Mouse (Mus musculus) midbrain, embryonic 16.5 days (tissue): ENCODE data around the gene Iqcc. TPM values are rescaled to one million over a fixed set of nuclear protein-coding genes. Genes with fewer than 3 reads are reported as not detected.
A peak's percentile ranks its signal among the peaks of the same experiment; 100 is the strongest.

Experiments used
- ATAC-seq: fragments of 200-750 bp; cut with Nextera tagmentation; 2 replicates; pipeline ENCODE4 v1.8.0; 2017; ENCODE audit warnings: moderate TSS enrichment
- H3K27ac ChIP-seq: fragments of 300-500 bp; sonication (generic); 2 replicates; pipeline ENCODE4 v1.5.1; 2014; ENCODE audit warnings: mild to moderate bottlenecking, low read length, mixed read lengths
- H3K27me3 ChIP-seq: fragments of 300-500 bp; sonication (generic); 2 replicates; pipeline ENCODE4 v1.6.1; 2014; ENCODE audit warnings: low read depth, low read length, mixed read lengths; ENCODE audit not compliant: control insufficient read depth, insufficient read depth
- H3K36me3 ChIP-seq: fragments of 300-500 bp; sonication (generic); 2 replicates; pipeline ENCODE4 v1.6.1; 2014; ENCODE audit warnings: mild to moderate bottlenecking, low read length, moderate library complexity, mixed read lengths; ENCODE audit not compliant: control insufficient read depth, insufficient read depth
- H3K4me1 ChIP-seq: fragments of 300-500 bp; sonication (generic); 2 replicates; pipeline ENCODE4 v1.6.1; 2014; ENCODE audit warnings: mild to moderate bottlenecking, low read length, mixed read lengths; ENCODE audit not compliant: control insufficient read depth, insufficient read depth
- H3K4me2 ChIP-seq: fragments of 300-500 bp; sonication (generic); 2 replicates; pipeline ENCODE4 v1.6.1; 2014; ENCODE audit warnings: mild to moderate bottlenecking, low read length, mixed read lengths
- H3K4me3 ChIP-seq: fragments of 300-500 bp; sonication (generic); 2 replicates; pipeline ENCODE4 v1.5.1; 2014; ENCODE audit warnings: low read depth, mild to moderate bottlenecking, low read length, moderate library complexity, mixed read lengths
- H3K9ac ChIP-seq: fragments of 300-500 bp; sonication (generic); 2 replicates; pipeline ENCODE4 v1.6.1; 2014; ENCODE audit warnings: low read depth, low read length, mixed read lengths
- H3K9me3 ChIP-seq: fragments of 300-500 bp; sonication (generic); replicated peaks from 2 replicates; pipeline ENCODE4 v1.6.1; 2014; ENCODE audit warnings: mild to moderate bottlenecking, low read length, mixed read lengths; ENCODE audit not compliant: control insufficient read depth, poor library complexity, severe bottlenecking
- WGBS: fragments of 180-500 bp; shearing (Covaris S2); extraction: QIAGEN DNeasy Blood & Tissue Kit; methylation state at CpG from one replicate; pipeline ENCODE4 v1.1.7; 2014; 5-methylcytosine and 5-hydroxymethylcytosine counted together
- polyA plus RNA-seq: library from polyadenylated mRNA; unstranded; fragments of >200 nt; fragmentation: Nextera tagmentation; extraction: Ambion mirVana; gene quantifications from 2 replicates; pipeline ENCODE4 v1.2.1, GENCODE M21; 2015

Gene Iqcc
- polyA plus RNA-seq, 1 experiment from 2014 or later, result 33.1 TPM

- Histone ChIP-seq H3K4me1 (peaks cover 38% of the 10 kb centered on the region), H3K36me3 (peaks cover 33% of the 10 kb centered on the region), H3K27me3 (no peaks in the 10 kb centered on the region), H3K27ac (peak overlapping the region; percentile 98), H3K9me3 (no peaks in the 10 kb centered on the region), H3K4me3 (peak overlapping the region; percentile 71), H3K4me2 (peak overlapping the region; percentile 99), H3K9ac (peak overlapping the region; percentile 82)
- peak; percentile 95 for ATAC-seq
- under 1% methylated on average over 18 of the region's 18 CpGs for WGBS
These were observed 5.6 kb upstream of the Iqcc start for GRCm38 (mm10) chr4:129624281-129625028.

DNA sequence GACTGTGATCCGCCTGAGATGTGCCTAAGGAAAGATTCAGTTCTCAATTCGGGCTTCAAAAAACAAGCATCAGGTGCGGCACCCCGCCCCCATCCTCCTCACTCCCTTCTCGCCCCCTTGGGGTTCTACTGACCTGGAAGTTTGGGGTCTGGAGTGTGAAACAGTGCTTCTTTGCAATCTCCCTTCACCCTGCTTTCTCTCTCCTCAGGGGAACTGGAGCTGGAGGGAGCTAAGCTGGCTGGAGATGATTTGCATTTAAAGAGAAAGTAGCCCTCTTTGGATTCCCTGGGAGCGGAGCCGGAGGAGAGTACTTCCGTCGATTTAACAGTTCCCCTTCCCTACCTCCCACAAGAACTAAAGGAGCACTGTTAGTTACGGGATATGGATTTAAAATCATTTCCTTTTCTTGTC lies 4.8 kb upstream of the Iqcc start, which contains the start of gene Ccdc28b:
Gene Ccdc28b (minus strand): TSS at position 267 of the 411 bp plus-strand sequence.
- peaks cover 38% of the 10 kb centered on the region for H3K4me1 ChIP-seq
- H3K36me3 ChIP-seq, result peaks cover 25% of the 10 kb centered on the region
- H3K4me3 ChIP-seq, result peak within 1 kb of the TSS; percentile 71
- 0% methylated on average over 10 of the region's 10 CpGs for WGBS
- peak within 1 kb of the TSS; percentile 98 for H3K27ac ChIP-seq
- H3K4me2 ChIP-seq, result peak within 1 kb of the TSS; percentile 99
- ATAC-seq, result peak; percentile 47
- peak within 1 kb of the TSS; percentile 82 for H3K9ac ChIP-seq
- no peaks in the 10 kb centered on the region for H3K27me3 ChIP-seq
- no peaks in the 10 kb centered on the region for H3K9me3 ChIP-seq

DNA sequence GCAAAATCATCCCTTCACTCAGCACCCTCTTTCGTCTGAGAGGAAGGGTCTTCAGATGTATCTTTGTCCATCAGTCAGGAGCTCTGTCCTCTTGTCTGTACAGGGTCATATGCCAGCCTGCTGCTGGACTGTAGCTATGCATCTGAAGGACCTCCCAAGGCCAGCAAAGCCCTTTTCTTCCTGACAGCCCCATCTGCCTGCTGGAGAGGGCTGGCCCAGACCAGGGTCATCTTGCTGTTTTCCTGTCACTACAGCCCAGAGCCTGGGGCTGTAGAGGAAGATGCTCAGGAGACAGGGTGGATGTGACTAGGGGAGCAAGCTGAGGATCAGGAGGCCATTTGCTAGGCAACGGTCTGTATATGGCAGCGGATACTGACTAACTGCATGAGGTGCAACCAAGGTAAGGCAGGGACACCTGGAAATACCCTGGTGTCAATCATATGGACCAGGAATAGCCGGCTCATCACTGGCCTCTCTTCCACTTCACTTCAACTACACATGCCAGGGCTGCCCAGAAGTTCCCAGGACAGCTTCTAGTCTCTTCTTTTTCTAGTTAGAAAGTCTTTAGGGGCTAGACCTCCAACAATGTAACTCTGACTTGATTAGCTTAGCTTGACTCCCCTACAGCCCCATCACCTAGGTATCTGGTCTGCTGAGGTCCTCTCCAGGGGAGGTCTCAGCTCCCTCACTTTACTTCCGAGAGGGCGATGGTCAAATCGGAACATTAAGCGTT lies 4.1 kb upstream of the Iqcc start:
- peaks cover 18% of the 10 kb centered on the region for H3K36me3 ChIP-seq

GRCm38 (mm10) chr4:129622120-129622802 lies 3.4 kb upstream of the Iqcc start:
- peak overlapping the region; percentile 82 for H3K9ac ChIP-seq
- ATAC-seq, result no peak
- H3K4me2 ChIP-seq, result peak overlapping the region; percentile 99
- peaks cover 46% of the 10 kb centered on the region for H3K4me1 ChIP-seq
- peaks cover 12% of the 10 kb centered on the region; the same call in 1 of the 2 replicates for H3K36me3 ChIP-seq
- 73% methylated on average over 11 of the region's 11 CpGs for WGBS
- H3K27me3 ChIP-seq, result no peaks in the 10 kb centered on the region
- H3K4me3 ChIP-seq, result peak overlapping the region; percentile 71
- no peaks in the 10 kb centered on the region for H3K9me3 ChIP-seq
- H3K27ac ChIP-seq, result peak overlapping the region; percentile 98

More for the DNA sequence above, 4.1 kb upstream of the Iqcc start:
- H3K9me3 ChIP-seq, result no peaks in the 10 kb centered on the region
- peaks cover 43% of the 10 kb centered on the region for H3K4me1 ChIP-seq
- peak overlapping the region; percentile 99 for H3K4me2 ChIP-seq
- no peaks in the 10 kb centered on the region for H3K27me3 ChIP-seq
- H3K27ac ChIP-seq, result peak overlapping the region; percentile 98
- peak overlapping the region; percentile 71 for H3K4me3 ChIP-seq
- no peak for ATAC-seq
- 14% methylated on average over 8 of the region's 8 CpGs for WGBS
- H3K9ac ChIP-seq, result peak overlapping the region; percentile 82

GRCm38 (mm10) chr4:129621283-129621841 lies 2.5 kb upstream of the Iqcc start:
- Histone ChIP-seq H3K9ac (peak overlapping the region; percentile 42; the same call in 1 of the 2 replicates), H3K4me2 (peak overlapping the region; percentile 7; the same call in 1 of the 2 replicates), H3K4me3 (no peak overlapping the region), H3K36me3 (peaks cover 8% of the 10 kb centered on the region; the same call in 1 of the 2 replicates), H3K9me3 (no peaks in the 10 kb centered on the region), H3K27me3 (no peaks in the 10 kb centered on the region), H3K27ac (no peak overlapping the region), H3K4me1 (peaks cover 46% of the 10 kb centered on the region)
- ATAC-seq, result no peak
- 83% methylated on average over 8 of the region's 8 CpGs for WGBS

DNA sequence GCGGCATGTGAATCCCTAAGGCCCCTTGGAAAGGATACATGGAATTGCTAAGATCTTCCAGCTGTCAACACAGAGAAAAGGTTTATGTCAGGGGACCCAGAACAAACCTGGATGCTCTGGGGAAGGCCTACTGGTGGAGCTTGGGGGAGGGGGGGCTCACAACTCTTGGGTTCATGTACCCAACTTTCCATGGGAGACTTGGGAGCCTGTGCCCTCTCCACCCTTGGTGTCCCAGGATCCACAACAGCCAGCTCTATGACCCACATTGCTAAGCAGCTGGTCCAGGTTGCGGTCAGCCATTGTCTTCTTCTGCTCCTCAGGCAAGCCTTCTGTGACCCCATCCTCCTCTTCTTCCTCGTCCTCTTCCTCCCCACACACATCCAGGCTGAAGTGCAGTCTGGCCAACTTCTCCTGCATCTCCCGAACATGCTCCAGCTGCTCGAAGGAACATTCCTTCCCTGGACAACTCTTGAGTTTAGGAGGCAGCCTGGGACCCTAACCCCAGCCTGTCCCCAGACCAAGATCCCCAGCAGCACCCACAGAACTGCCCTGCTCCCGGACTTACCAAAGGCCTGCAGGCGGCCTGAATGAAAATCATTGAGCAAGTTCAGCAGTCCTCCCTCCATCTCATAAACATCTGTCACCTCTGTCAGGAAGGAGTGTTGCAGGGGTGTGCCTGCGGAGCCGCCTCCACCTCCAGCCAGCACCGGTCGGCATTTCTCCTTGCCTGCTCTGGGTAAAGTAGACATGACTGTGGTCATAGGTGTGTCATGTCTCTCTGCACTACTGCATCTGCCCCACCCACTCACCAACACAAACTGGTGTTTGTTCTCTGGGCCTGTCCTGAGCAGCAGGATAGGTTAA lies 1.8 kb upstream of the Iqcc start:
- Histone ChIP-seq H3K27me3 (no peaks in the 10 kb centered on the region), H3K36me3 (peaks cover 4% of the 10 kb centered on the region; the same call in 1 of the 2 replicates), H3K9ac (peak overlapping the region; percentile 42; the same call in 1 of the 2 replicates), H3K27ac (no peak overlapping the region), H3K4me2 (no peak overlapping the region), H3K4me1 (peaks cover 43% of the 10 kb centered on the region), H3K9me3 (no peaks in the 10 kb centered on the region), H3K4me3 (no peak overlapping the region)
- no peak for ATAC-seq
- 93% methylated on average over 11 of the region's 11 CpGs for WGBS

GRCm38 (mm10) chr4:129618031-129618430 lies 868 bp downstream of the Iqcc start:
- peak overlapping the region; percentile 94 for H3K27ac ChIP-seq
- peak overlapping the region; percentile 94 for H3K4me2 ChIP-seq
- peak overlapping the region; percentile 88 for H3K9ac ChIP-seq
- peaks cover 31% of the 10 kb centered on the region for H3K4me1 ChIP-seq
- WGBS, result 93% methylated on average over 5 of the region's 5 CpGs
- no peaks in the 10 kb centered on the region for H3K9me3 ChIP-seq
- peaks cover 4% of the 10 kb centered on the region; the same call in 1 of the 2 replicates for H3K36me3 ChIP-seq
- no peak for ATAC-seq
- H3K4me3 ChIP-seq, result peak overlapping the region; percentile 63
- H3K27me3 ChIP-seq, result no peaks in the 10 kb centered on the region
